Mouse (Mus musculus) WW6 (cell line): ENCODE data around the gene Dcaf6.

Experiments
- DNase-seq: peaks from one replicate; pipeline ENCODE4 v3.0.0-alpha.2; 2013; ENCODE audit warnings: low read depth, low spot score

Gene Dcaf6

DNA sequence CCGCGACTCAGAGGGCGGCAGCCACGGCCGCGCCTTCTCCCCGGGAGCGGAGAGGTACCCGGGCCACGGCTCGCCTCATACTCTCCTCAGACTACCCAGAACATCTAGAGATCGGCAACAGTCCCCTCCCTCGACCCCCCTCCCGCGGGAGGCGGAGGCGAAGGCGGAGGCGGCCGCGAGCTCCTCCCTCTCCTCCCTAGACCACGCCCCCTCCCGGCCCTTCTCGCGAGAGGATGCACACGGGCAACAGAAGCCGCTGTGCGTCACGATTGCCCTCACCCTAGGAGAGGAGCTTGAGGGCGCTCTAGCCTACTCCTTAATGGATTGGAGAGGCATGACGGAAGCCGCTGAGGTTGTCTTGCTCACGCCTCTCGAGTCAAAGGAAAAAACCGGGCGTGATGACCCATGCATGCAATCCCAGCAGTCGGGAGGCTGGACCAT, at the start of gene Dcaf6, which contains the start of gene Mpc2:
TSS of gene Dcaf6 (minus strand) at position 116 of the 441 bp plus-strand sequence.
TSS of gene Mpc2 (plus strand) at position 278 of the 441 bp plus-strand sequence.
- peak; percentile 91 for DNase-seq

DNA sequence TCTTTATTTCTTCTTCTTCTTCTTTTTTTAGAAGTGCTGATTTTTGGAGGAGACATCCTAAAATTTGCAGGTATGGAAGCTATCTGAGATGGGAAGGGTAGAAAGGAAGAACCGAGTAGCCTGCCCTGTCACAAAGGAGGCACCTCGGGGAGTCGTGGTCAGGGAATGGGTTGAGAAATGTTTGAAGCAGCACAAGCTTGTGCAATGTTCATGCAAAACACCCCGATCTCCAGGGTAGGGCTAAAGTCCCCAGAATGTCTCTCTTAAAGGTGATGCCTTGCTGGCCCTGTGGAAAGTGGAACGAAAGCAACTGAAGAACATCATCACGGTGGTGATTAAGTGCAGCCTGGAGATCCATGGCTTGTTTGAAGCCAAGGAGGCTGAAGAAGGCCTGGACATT, 46.0 kb upstream of the Dcaf6 start:
- no peak for DNase-seq

DNA sequence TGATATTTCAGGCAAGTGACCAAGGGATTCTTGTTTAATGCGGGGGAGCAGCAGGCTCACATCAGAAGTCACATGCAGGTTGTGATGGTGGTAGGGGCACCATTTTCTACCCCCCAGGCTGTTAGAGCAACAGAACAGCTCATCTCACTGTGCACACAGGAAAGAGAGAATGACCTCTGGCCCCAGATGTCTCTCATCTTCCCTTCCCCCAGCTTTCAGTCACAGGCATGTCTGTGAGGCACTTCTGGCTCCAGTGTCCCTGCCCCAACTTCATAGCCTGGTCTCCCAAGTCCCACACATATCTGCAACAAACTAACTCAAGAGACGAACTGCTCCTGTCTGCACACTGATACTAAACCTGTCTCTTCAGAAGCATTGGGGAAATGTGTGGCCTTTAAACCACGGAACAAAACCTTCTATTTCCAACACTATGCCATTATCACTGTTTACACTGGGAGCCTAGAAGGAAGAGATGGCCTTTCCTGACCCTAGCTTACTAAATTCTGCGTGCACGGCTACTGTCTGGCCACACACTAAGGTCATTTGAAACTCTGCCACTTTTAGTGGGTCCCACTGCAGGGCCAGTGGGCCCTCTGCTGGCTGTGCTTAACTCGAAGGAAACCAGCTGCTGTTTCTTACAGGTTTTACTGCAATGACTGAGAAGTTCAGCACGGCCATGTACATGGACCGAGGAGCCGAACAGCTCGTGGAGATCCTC, 43.2 kb upstream of the Dcaf6 start:
- DNase-seq: no peak

DNA sequence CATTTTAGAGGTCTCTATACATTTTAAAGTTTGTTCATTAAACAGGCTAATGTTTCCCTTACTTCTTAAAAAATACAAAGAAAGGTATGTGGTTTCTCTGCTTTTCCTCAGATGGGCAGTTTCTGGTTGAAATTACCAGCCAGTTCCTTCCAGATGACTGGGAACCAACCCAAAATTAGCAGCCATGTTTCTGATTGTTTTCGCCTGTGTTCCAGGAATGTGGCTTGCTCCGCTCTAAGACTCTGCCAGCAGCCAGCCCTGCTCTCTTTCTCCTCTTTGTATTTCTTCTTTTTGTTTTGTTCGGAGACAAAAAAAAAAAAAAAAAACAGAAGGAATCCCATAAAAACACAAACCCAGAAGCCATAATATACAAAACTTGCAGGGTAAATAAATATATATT, 38.6 kb upstream of the Dcaf6 start:
- no peak for DNase-seq

- no peak for DNase-seq
Measured at GRCm38 (mm10) chr1:165489197-165489596, 28.9 kb upstream of the Dcaf6 start.

DNA sequence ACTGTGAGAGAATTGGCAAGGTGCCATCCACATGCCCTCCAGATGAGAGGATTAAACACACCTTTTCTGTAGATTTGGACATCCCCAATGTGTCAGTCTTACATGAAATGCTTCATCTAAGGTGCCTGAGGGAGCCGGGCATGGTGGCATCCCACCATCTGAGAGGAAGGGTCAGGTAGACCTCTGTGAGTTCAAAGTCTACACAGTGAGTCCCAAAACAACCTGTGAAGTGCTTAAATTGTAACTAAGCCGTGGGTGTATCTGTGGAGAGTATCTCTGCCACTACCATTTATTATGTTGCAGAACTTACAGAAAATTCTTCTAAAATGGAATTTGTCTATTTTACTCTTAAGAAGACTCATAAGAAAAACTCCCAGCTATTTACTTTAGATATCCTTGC, 25.8 kb upstream of the Dcaf6 start:
- no peak for DNase-seq

- no peak for DNase-seq
Measured at GRCm38 (mm10) chr1:165484688-165485233, 24.5 kb upstream of the Dcaf6 start, which contains the start of gene Adcy10. Gene Adcy10 (plus strand): TSS chr1:165485183.

- no peak for DNase-seq
Measured at GRCm38 (mm10) chr1:165471490-165471889, 11.2 kb upstream of the Dcaf6 start.

DNA sequence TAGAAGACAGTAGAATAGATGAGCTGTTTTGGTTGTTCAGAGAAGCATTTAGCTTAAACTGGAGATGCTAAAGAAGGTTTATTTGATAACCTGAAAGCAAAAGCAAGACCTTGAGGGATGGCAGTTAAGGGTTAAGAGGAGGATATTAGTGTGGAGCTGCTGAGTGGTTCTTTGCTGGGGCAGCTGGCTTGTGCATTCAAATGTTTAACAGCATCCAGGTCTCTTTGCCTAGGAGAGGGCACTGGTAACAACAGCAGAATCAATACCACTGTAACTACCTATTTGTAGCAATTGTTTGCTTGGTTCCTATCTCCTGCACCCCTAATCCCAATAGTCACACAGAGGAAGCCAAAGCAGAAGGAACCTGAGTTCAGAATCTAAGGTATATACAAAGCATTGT, 9.4 kb upstream of the Dcaf6 start:
- no peak for DNase-seq

- no peak for DNase-seq
Measured at GRCm38 (mm10) chr1:165468971-165469370, 8.7 kb upstream of the Dcaf6 start.

DNA sequence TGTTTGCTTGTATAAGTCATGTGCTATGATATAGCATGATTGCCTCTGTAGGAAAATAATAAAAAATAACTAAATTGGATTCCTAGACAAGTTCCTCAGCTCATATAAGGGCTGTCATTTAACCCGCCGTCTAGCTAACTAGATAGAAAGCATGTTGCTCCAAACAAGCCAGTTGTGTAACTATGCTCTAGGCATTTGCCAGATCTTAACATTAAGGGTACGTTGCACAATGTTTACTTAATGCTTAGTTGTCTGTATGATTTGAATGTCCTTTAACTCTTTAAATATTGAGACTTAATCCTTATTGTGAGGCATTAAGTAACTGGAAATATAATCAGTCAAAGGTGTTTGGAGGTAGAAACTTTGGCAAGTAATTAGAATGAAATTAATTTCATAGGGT, 4.3 kb upstream of the Dcaf6 start:
- DNase-seq: no peak

DNA sequence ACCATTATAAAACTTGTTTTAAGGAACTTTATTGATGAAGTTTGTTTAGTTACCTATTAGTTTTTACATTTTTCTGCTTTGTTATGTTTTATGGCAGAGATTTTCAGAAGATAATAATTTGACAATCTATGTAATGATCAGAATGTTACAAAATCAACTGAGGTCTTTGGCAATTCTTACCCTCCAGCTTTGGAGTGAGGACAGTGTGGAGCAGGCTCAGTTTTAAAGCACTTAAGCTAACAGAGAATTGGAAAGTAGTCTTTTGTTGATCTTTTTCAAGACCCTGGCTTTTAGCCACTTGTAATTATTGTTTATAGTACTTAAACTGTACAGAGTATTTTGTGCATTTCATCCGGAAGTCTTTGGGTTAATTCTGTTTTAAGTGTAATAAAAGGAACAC, 2.6 kb upstream of the Dcaf6 start:
- DNase-seq: no peak

GRCm38 (mm10) chr1:165461681-165462080, 1.4 kb upstream of the Dcaf6 start:
- DNase-seq: no peak

GRCm38 (mm10) chr1:165460801-165461377, 614 bp upstream of the Dcaf6 start:
- peak; percentile 97 for DNase-seq

- DNase-seq: peak; percentile 20
Measured at GRCm38 (mm10) chr1:165459503-165460181, 633 bp downstream of the Dcaf6 start.

DNA sequence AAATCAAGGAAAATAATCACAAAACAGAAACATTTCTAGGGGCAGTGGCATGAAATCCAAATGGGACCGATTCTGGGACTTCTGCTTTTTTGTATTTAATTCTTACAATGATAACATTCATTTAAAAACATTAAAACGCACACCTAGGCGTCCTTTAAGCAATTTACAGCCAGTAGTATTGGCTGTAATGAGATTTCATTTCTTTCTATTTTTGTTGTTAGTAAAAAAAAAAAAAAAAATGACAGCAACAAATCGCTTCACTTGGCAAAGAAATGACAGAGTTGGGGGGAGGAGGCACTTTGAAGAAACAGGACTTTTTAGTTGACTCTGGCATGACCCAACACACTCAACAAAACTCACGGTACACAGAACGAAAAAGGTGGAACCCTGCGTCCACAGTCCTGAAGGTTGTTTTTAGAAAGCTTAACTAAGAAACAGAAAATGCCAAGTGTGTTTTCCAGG, 1.2 kb downstream of the Dcaf6 start:
- no peak for DNase-seq

GRCm38 (mm10) chr1:165441719-165442118, 18.6 kb downstream of the Dcaf6 start:
- no peak for DNase-seq

GRCm38 (mm10) chr1:165441201-165441600, 19.1 kb downstream of the Dcaf6 start:
- DNase-seq: no peak

- DNase-seq: no peak
Measured at GRCm38 (mm10) chr1:165440788-165441187, 19.5 kb downstream of the Dcaf6 start.

- no peak for DNase-seq
Measured at GRCm38 (mm10) chr1:165438289-165439021, 21.8 kb downstream of the Dcaf6 start.

DNA sequence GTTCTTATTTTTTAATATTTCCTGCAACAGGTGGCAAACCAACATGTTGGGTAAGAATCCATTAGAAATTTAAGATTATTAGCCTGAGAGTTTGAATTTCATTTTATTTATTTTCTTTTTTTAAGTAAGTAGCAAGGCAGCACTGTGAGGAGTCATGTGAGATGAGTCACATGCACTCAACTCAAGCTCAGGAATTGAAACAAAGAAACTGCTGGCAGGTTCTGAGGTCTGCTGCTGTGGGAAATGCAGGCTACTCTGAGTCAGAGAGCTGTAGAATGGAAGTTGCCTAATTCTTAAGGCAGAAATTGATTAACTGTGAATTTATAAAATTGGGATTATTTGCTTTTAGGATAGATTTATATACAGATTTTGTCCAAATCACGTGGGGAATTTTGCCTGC, 27.4 kb downstream of the Dcaf6 start:
- no peak for DNase-seq

DNA sequence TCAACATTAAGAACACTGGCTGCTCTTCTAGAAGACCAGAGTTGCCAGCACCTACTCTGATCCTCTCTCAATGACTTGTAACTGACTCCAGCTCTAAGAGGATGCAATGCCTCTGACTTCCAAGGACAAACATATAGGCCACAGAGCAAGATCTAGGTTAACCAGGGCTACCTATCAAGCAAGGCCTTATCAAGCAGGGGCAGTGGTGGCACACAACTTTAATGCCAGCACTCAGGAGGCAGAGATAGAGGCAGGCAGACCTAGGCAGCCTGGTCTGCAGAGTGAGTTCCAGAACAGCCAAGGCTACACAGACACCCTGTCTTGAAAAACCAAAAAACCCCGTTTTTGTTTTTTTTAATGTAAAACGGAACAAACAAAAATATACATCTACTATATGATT, 34.0 kb downstream of the Dcaf6 start:
- DNase-seq: no peak
